Mouse (Mus musculus) T-cell, adult 2 months (primary cell): ENCODE data around the gene Tmprss7.
A peak's percentile ranks its signal among the peaks of the same experiment; 100 is the strongest.

Source experiments
- DNase-seq: peaks from one replicate; pipeline ENCODE4 v3.0.0; 2022; ENCODE audit warnings: low spot score

The Tmprss7 gene

DNA sequence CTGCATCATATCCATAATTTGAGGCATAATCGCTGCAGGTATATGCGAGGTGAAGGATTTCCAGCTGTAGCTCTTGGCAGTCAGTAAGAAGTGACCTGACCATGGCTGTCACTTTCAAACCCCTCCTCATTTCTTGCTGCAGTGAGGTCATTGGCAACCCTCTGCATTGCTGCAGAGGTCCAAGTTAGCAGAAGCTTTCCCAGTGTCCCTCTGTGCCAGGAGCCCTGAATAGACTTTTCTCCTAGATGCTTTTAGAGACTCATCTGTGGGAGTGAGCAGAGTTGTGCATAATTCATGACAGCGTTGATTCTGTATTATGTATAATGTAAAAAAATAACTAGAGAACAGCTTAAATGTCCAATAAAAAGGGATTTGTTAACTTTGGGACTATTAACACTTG, 8.2 kb downstream of the Tmprss7 start:
- no peak for DNase-seq

GRCm38 (mm10) chr16:45684815-45685214, 8.6 kb downstream of the Tmprss7 start:
- DNase-seq = no peak

GRCm38 (mm10) chr16:45676462-45676861, 17.0 kb downstream of the Tmprss7 start:
- no peak for DNase-seq

GRCm38 (mm10) chr16:45670005-45670404, 23.5 kb downstream of the Tmprss7 start:
- DNase-seq = no peak

- DNase-seq = no peak
Observed at GRCm38 (mm10) chr16:45668178-45668577, 25.3 kb downstream of the Tmprss7 start.

- no peak for DNase-seq
Observed at GRCm38 (mm10) chr16:45666136-45666535, 27.3 kb downstream of the Tmprss7 start.

DNA sequence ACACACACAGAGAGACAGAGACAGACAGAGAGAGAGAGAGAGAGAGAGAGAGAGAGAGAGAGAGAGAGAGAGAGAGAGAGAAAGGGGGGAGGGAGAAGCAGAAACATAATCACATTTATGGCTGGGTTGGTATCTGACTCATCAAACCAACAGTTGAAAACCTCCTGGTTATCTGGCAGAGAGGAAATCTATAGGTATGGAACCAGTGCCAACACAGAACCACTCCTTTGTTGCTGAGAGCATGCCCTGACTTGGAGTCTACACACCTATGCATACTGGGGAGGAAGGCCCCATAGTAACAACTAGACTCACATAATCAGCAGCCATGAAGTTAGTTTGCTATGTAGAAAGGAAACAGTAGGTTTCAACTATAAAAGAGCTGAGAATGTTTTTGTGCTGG, 31.1 kb downstream of the Tmprss7 start:
- DNase-seq = no peak

GRCm38 (mm10) chr16:45659596-45659995, 33.9 kb downstream of the Tmprss7 start:
- no peak for DNase-seq

DNA sequence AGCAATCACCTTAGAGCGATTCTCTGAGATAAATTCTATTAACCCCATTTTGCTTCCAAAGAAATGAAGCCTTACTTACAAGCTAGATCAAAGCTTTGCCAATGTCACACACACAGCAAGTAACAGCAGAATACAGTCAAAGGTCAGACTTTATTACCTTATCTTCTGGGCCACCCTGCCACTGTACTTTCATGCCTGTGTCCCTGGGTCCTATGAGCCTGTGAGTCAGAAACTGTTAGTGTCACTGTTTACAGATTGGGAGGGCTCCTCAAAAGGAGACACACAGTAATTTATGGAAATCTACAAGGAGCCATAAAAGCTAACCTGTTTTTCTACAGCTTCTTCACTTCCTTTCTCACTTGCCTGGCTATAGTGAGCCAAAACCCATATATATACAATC, 35.2 kb downstream of the Tmprss7 start:
- DNase-seq = no peak

GRCm38 (mm10) chr16:45657574-45658159, 35.8 kb downstream of the Tmprss7 start:
- DNase-seq = no peak

- DNase-seq = no peak
Observed at GRCm38 (mm10) chr16:45654465-45654864, 39.0 kb downstream of the Tmprss7 start.

DNA sequence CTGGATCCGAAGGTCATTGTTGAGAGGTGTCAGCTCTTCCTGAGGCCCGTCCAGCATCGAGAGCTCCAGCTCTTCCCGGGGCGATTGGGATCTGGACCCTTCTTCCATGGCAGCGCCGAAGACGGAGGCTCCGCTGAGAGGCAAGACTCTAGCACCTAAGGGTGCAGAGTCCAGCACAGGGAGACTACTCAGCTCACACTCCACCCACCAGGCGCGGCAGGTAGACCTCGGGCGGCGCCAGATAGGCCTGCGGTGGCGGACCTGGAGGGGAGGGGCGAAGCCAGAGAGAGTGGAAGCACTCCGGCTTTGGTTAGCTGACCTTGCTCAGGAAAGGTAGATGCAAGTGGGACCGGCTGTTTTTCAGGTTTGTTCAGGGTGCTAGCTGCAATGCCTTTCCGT, 39.5 kb downstream of the Tmprss7 start, which contains the start of gene BC016579:
Gene BC016579, minus strand, starts transcription at position 135 of the 399 bp plus-strand sequence.
- peak; percentile 3 for DNase-seq

GRCm38 (mm10) chr16:45653009-45653933, 40.2 kb downstream of the Tmprss7 start:
- DNase-seq = no peak

- no peak for DNase-seq
Observed at GRCm38 (mm10) chr16:45651497-45651896, 42.0 kb downstream of the Tmprss7 start.

DNA sequence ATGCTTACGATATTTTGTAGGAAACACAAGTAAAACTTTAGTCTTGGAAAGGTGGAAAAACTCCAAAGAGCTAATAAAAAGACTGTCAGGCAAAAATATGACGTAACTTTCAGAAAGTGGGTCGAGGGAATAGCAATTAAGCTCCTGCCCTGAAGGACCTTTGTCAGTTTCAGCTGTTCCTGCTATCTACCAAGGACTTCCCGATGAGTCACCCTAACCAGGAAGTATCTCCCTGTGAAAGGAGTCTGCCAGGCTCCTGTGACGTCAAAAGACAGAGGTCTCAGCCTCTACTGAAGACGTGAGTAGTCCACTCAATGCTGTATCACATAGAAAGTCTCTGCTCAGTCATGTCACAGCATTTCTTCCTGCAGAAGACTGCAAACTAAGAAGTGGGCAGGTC, 49.1 kb downstream of the Tmprss7 start:
- no peak for DNase-seq

GRCm38 (mm10) chr16:45643944-45644343, 49.5 kb downstream of the Tmprss7 start:
- no peak for DNase-seq

GRCm38 (mm10) chr16:45641301-45641700, 52.2 kb downstream of the Tmprss7 start:
- no peak for DNase-seq

DNA sequence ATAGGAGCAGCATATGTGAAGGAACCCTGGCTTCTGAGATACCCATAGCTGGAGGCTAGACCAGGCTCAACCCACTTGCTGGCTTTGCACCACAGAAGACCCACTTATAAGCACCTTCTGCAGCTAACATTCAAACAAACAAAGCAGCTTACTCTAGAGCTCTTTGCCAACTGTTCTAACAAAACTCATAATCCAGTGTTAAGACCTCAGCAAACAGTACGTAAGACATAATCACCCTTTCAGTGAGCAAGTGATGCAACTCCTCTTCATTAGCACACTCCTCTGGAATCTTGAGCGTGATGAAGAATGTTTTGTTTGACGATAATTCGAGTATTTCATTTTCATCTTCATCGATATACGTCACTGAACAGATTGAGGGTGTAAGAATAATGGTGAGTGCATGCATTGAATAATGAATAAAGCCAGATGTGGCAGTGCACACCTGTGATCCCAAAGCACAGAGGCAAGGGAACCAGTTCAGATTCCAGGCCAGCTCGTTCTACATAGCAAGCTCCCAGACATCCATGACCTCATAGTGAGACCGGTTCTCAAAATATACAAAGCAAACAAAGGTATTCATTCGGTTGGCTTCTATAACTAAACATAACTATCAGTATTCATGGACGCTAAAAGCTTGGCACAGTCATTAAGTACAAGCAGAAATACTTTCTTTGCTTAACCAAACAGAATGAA, 53.2 kb downstream of the Tmprss7 start:
- DNase-seq = no peak

DNA sequence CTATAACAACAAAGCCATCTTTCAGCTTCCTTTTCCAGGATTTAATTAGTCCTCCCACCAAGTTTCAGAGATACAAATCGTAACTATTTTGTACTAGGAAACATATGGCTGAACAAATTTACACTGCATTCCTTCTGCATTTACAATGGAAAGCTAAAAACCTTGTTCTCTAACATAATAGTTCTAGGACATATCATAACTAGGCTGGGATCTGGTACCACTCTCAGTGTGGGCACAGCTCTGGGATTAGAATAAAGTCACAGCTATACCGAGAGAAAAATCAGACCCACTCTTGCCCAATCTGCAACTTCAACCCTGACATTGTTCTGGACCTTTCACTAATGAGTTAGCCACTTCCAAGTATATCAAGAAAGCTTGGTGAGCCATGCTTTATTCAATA, 57.6 kb downstream of the Tmprss7 start:
- DNase-seq = no peak

- DNase-seq = no peak
Observed at GRCm38 (mm10) chr16:45632420-45632819, 61.0 kb downstream of the Tmprss7 start.

DNA sequence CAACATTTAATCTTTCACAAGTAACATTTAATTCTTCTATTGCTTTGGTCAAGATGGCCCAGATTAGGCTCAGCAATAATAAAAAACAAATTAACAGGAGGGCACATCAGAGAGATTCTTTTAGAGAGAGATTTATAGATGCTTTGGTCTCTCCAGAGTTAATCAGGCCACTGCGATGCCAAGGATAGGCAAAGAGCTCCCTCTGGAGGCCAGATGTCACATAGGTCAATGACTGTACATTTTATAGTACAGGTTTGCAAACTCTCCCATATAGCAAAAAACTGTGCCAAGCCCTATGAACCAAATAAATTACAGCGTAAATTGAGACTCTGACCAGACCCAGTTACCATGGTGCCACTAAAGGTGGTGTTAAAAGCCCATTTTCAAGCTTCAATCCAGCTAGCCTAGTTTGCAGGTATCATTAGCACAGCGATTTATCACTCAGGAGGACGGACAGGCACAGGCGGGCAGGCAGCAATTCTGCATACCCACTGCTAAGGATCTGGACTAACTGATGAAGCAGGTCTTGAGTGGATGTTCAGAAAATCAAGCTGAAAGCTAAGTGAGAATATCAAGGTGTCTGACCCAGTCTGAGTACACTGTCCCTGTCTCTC, 63.0 kb downstream of the Tmprss7 start:
- DNase-seq = peak; percentile 58

DNA sequence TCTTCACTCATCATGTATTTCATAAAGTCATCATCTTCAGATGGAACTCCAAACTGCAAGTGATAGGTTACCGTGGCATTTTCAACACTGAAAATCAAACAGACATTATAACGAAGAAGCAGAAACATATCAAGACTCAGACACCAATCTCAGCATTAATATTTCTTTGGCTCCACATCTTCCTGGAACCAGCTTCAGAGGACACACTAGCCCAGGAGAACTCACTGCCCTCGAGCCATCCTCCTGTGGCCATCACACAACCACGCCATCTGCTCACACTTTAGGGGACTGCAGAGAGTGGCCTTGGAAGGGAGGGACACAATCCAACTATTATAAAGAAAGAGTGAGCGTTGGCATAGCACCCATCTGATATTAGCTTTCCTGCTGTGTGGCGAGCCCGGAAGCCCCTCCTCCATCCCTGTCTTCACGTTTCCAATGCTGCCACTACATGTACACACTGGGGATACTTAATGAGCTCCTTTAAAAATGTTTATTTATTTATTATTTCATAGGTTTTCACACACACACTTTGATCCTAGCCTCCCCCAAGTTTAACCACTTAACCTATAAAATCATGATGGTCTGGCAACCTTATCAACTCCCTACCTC, 63.9 kb downstream of the Tmprss7 start:
- no peak for DNase-seq
